Mouse (Mus musculus) E14TG2a.4 (cell line): Measurements from ENCODE around the gene Grm4.

Experiments
- CTCF ChIP-seq: conservative IDR thresholded peaks from 2 replicates; pipeline ENCODE4 v1.5.1; 2014; ENCODE audit warnings: low read length
- NANOG ChIP-seq: IDR thresholded peaks from 2 replicates; pipeline ENCODE4 v1.6.1; 2014; ENCODE audit warnings: borderline replicate concordance, low read length, mixed read lengths

- peak; percentile 69 for TF ChIP-seq CTCF
- no peak for TF ChIP-seq NANOG
These were observed 127.8 kb downstream of the Grm4 start for GRCm38 (mm10) chr17:27393432-27393831.
